Mouse (Mus musculus): ENCODE measurements at regions not wholly inside any gene's neighbourhood (a gene's known extent, or its start where the extent isn't known, plus 50 kb on each side); places are given as distances from the start of the nearest gene placed in this dataset.

- TF ChIP-seq CTCF (IDR thresholded peaks at IDR 0.05; ENCODE audit: low read depth, low read length) (no peak), EP300 (IDR thresholded peaks at IDR 0.05; ENCODE audit: insufficient read depth, low read depth, low read length) (no peak), POLR2A (IDR thresholded peaks at IDR 0.05; ENCODE audit: insufficient read depth, low read length) (no peak)
These were observed 120.0 kb downstream of the Slc38a6 start for GRCm38 (mm10) chr12:73406556-73407087.
